Mouse (Mus musculus) natural killer cell, adult 2 months (primary cell): ENCODE data around the gene Rhov.

Experiments
- DNase-seq, 2 experiments: peaks; one replicate each; pipeline ENCODE4 v3.0.0; 2022; ENCODE audit warnings: low spot score in 2 of 2

The Rhov gene

DNA sequence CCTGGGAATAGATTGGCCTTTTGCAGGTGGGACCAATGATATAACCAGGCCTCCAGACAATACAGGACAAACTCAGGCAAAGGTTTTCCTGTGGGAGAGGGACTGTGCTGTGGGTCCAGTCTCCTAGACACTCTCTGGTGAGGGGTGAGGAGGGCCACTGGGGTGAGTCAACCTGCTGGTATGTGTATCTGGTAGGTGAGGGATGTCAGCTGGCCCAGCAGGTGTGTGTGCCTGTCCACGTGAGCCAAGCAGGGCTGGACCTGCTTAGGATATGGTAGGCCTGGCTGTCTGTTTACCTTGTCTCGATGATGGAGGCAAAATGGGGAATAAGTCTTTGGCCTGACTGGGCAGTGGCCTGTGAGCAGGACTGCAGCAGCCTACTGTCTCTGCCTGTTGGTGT lies 32.4 kb downstream of the Rhov start:
- no peak for DNase-seq

DNA sequence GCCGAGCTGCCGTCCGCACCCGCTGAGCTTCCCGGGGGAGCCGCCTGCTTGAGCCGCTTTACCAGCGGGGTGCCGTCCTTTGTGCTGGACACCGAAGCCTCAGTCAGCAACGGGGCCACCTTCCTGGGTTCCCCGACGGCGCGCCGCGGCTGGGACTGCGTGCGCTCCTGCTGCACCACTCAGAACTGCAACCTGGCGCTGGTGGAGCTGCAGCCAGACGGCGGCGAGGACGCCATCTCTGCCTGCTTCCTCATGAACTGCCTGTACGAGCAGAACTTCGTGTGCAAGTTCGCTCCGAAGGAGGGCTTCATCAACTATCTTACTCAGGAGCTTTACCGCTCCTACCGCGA lies 33.2 kb downstream of the Rhov start:
- no peak for DNase-seq

DNA sequence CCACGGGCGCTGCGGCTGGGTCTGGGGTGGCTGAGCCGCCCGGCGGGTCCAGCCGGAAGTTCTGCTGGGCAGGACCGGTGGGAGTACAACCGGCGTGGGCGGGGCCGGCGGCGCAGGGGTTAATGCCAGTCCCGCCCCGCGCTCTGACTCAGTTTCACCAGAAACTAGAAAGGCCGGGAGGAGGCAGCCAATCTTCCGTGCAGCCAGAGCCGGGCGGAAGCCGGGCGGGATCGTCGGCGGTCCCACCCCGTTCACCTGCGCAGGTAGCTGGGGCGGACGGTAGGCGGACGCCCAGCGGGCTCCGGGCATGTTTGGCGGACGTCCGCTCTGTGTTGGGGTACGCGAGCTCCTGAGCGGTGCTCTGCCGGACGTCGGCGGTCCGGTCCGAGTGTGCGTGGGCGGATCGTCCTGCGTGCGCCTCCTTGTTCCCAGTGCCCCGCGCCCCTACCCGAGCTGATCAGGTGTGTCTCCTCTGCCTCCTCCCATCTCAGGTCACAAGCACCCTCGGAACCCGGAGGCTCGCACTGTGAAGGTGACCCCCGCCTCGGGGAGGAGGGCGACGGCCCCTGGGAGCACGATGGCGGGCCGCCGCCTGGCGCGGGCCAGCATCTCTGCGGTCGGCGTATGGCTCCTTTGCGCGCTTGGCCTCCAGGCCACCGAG lies 33.7 kb downstream of the Rhov start, which contains the start of gene Spint1:
TSS of gene Spint1 (plus strand) at position 153 of the 661 bp plus-strand sequence.
- DNase-seq: no peak

DNA sequence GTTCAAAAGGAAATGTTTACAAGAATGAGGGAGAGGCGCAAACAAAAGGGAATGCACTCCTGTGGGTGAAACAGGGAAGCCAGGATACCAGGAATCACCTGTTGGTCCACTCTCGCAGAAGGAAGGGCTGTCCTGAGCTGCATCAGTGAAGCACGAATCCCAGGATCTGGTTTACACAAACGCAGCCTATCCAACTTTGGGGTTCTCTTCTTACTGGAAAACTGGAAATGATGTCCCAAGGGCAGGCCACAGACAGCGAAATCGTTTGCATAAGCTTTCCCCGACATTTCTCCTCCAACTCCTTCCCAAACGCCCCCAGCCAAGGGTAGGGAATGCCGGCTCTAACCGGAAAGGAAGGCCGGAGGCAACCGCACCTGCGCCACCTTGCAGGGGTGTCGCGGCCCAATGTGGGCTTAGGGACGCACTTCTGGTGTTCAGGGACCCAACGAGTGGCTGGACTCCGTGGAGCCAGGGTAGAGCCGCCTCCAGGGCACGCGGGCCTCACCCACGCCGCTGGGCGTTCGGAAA lies 34.3 kb downstream of the Rhov start:
- DNase-seq: no peak

DNA sequence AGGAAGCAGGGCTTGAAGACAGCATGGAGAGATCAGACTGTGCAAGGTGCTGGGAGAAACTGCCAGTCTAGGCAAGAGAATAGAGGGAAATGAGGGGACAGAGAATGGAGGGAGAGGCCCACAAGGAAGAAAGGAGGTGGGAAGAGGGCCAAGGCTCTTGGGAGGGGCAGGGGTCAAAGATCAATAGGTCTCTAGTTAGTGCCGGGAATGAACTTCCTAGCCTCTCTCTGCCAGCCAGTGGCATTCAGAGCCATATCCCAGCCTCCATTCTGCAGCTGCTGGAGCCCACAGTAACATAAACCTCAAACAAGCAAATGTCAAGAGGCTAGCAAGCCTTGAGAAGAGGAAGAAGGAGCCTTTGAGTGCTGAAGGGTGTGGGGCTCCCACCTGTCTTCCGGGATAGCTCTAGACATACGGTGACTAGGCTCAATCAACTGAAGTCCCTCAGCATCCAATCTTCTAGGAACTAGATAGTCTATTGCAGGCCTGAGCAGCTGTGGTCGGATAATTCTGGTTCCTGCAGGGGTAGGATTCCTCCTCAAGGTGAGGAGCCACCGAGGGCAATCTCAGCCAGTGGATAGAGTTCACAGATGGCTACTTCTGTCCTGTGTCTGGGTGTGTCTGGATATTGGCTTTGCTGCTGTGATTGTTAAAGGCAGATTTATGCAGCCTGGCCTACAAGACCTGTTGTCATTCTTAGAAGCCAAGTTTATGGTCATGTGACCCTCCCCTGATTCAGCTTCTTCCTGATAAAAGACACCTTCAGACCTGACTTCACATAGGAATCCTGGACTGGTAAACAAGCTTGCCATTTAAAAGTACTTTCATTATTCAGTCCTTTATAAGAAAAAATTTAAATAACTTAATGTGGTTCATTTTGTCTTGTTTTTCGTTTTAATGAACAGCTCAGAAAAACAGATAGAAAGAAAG lies 41.0 kb downstream of the Rhov start, which contains the start of gene Ppp1r14d:
TSS of gene Ppp1r14d (minus strand) at position 132 of the 930 bp plus-strand sequence.
- DNase-seq: no peak
